Mouse (Mus musculus) CH12.LX (cell line): Measurements from ENCODE around the gene Myh9.

Experiments used
- CTCF ChIP-seq, 2 experiments: IDR thresholded peaks in 1 of 2; conservative IDR thresholded peaks in 1 of 2; 2 replicates each; pipeline ENCODE4 v1.5.1; 2011 to 2012; ENCODE audit warnings: low read depth in 2 of 2, low read length in 2 of 2, improper control_type of control experiment in 1 of 2, inconsistent platforms in 1 of 2, mild to moderate bottlenecking in 1 of 2, moderate library complexity in 1 of 2
- E2F4 ChIP-seq: IDR thresholded peaks from 2 replicates; pipeline ENCODE4 v1.6.1; 2011; ENCODE audit warnings: low read depth, low read length, improper control_type of control experiment; ENCODE audit not compliant: insufficient replicate concordance
- EP300 ChIP-seq: IDR thresholded peaks from 2 replicates; pipeline ENCODE4 v1.6.1; 2011; ENCODE audit warnings: low read length, improper control_type of control experiment
- MAZ ChIP-seq: IDR thresholded peaks from 2 replicates; pipeline ENCODE4 v1.6.1; 2012; ENCODE audit warnings: low read depth, mild to moderate bottlenecking, inconsistent platforms, low read length, improper control_type of control experiment, moderate library complexity
- SIN3A ChIP-seq: IDR thresholded peaks from 2 replicates; pipeline ENCODE4 v1.6.1; 2012; ENCODE audit warnings: low read length, improper control_type of control experiment, inconsistent platforms

DNA sequence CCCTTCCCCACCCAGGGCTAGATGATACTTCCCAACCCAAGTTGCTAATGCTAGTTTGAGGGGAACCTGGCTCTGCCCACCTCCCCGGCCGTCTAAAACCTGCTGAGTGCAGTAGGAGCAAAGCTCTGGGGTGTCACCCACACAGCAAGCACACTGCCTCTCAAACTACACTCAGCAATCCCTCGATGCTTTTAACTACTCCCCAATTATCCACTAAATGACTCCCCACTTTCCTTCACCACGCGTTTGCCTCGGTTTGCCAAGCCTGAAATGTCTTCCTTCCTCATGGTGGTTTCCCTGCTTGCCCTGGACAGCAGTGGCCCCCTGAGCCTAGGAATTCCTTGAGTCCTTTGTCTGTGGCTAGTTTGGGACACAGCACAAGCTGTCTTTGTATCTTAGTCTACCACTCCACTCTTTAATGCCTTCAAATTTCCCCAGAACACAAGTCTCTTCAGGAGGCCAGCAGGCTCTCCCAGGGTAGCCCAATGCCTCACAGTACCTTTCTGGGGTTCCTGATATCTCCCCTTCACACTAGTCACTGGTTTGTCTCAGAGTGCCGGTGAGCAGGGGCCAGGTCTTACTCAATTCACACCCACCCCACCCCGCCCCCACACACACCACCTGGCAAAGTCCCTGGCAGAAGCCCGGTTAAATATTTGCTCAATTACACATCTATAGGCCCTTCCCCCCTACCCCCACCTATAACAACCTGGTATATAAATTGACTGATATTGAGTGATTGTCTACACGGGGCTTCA is 2.3 kb downstream of the Myh9 start:
- TF ChIP-seq EP300 (no peak), MAZ (no peak), CTCF (conservative IDR thresholded peaks at IDR 0.05 in 1 of 2, IDR thresholded peaks at IDR 0.05 in 1 of 2; ENCODE audit: low read depth in 2 of 2, low read length in 2 of 2) (no peak), SIN3A (no peak), E2F4 (no peak)
